Mouse (Mus musculus): ENCODE measurements around the gene Stpg3. TPM values are rescaled to one million over a fixed set of nuclear protein-coding genes. Genes with fewer than 3 reads are reported as not detected.

The Stpg3 gene
- total and polyA plus RNA-seq, 3 experiments = not detected

DNA sequence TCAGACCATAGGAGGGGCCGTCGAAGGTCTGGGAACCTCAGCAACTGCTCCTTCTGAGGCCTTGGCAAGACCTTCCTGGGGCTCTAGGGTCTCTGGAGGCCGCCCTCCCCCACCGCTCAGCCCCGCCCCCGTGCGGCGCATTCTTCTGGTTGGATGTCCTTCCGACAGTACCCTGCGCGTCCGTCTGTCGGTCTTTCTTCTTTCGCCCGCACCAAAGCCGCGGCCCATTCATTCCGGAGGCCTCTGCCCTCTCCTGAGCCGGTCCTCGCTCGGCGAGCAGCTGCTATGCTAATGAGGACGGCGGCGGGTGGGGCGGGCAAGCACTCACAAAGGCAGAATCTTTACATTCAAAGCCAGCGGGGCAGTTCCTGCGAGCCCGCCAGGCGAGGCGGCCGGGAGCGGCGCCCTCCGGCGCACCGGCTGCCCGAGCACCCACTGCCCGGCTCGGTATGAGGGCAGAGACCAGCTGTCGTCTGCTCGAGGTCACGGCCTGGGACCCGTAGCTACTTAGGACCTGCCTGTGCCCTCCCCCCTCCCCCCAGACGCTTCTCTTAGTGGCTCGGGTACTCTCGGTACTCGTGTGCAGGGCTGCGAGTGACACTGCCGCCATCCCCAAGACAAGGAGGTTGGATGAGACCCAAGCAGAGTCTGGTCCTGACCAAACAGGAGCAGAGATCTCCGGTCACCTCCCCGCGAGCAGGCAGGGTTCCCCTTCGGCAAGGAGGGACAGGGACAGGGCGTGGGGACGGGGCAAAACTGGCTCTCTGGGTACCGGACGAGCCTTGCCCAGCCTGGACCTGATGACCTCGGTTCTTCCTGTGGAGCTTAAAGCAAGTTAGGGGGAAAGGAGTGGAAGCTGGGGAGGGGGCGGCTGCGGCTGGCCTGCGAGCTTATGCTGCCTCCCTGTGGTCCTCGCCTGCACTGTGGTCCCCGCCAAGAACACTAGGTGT, 28.5 kb downstream of the Stpg3 start:
- Histone ChIP-seq H3K4me1 (ENCODE audit: control insufficient read depth in 1 of 2, insufficient read depth in 2 of 2) (peaks cover 12 to 35% of the 10 kb centered on the region in 2 experiments), H3K27me3 (replicated peaks) (peaks cover 47% of the 10 kb centered on the region), H3K4me2 (ENCODE audit: insufficient read depth, low read depth, poor library complexity, severe bottlenecking) (peak overlapping the region; percentile 58), H3K79me2 (replicated peaks; ENCODE audit: control insufficient read depth, extremely low read depth, insufficient read depth, poor library complexity, severe bottlenecking) (no peaks in the 10 kb centered on the region), H3K9ac (ENCODE audit: insufficient read depth, low read depth) (peak overlapping the region; percentile 25; the same call in 1 of the 2 replicates), H3K36me3 (replicated peaks in 1 of 2; ENCODE audit: control insufficient read depth in 1 of 2, insufficient read depth in 1 of 2, low read length in 1 of 2) (no peaks in the 10 kb centered on the region), H3K4me3 (replicated peaks in 1 of 3; ENCODE audit: low read depth in 2 of 3, low read length in 2 of 3, poor library complexity in 1 of 3) (peak overlapping the region in 2 of 3 experiments; percentile 44 to 52), H3K27ac (ENCODE audit: insufficient read depth, low read depth) (0 out of 2 replicates have a peak overlapping the region, but pooled peaks have one; percentile 2), H3K9me3 (replicated peaks; ENCODE audit: low read length) (peaks cover 9% of the 10 kb centered on the region)
- dilution Hi-C loops (cut with MboI; ENCODE audit: extremely low pct_ligation_motif_present, extremely low pct_unique_long_range_greater_than_20kb, low sequenced_read_pairs) (no loop called here), in situ Hi-C loops (cut with MboI; ENCODE audit: low pct_ligation_motif_present, low pct_unique_long_range_greater_than_20kb, low sequenced_read_pairs) (no loop called here)
- DNase-seq (ENCODE audit: extremely low read depth) = peak; percentile 27
- peak; percentile 61 for TF ChIP-seq MAZ (IDR thresholded peaks at IDR 0.05; ENCODE audit: low read depth, low read length)
- TF ChIP-seq CHD2 (IDR thresholded peaks at IDR 0.05; ENCODE audit: low read length) = 0 out of 2 replicates have a peak, but pooled peaks have one; percentile 24
- no peak for TF ChIP-seq NRF1 (IDR thresholded peaks at IDR 0.05; ENCODE audit: low read depth, low read length)
- no peak for TF ChIP-seq ZNF384 (IDR thresholded peaks at IDR 0.05; ENCODE audit: low read depth, low read length)
- peak; percentile 57 for TF ChIP-seq SMC3 (IDR thresholded peaks at IDR 0.05; ENCODE audit: low read depth, low read length)
- TF ChIP-seq TCF12 (IDR thresholded peaks at IDR 0.05; ENCODE audit: low read depth, low read length) = peak; percentile 57; the same call in 1 of the 2 replicates
- peak in 1 of 2 experiments; percentile 66; a peak in 2 of 4 replicates for TF ChIP-seq CTCF (conservative IDR thresholded peaks at IDR 0.05 in 1 of 2, IDR thresholded peaks at IDR 0.05 in 1 of 2; ENCODE audit: low read depth in 2 of 2, low read length in 2 of 2)
- 0 out of 2 replicates have a peak, but pooled peaks have one; percentile 16 for TF ChIP-seq IRF4 (IDR thresholded peaks at IDR 0.05; ENCODE audit: low read depth, low read length)
- TF ChIP-seq USF1 (IDR thresholded peaks at IDR 0.05; ENCODE audit: low read depth, low read length) = no peak
- no peak for TF ChIP-seq MYC (IDR thresholded peaks at IDR 0.05; ENCODE audit: low read depth, low read length)
- TF ChIP-seq NELFE (IDR thresholded peaks at IDR 0.05; ENCODE audit: low read depth, low read length) = no peak
- no peak for TF ChIP-seq TBP (conservative IDR thresholded peaks at IDR 0.05; ENCODE audit: low read depth, low read length)
- no peak for TF ChIP-seq E2F4 (IDR thresholded peaks at IDR 0.05; ENCODE audit: insufficient replicate concordance, low read depth, low read length)
- TF ChIP-seq MAX (IDR thresholded peaks at IDR 0.05; ENCODE audit: low read length) = no peak
- no peak for TF ChIP-seq MEF2A (IDR thresholded peaks at IDR 0.05; ENCODE audit: borderline replicate concordance, low read depth, low read length)
- TF ChIP-seq POLR2A (IDR thresholded peaks at IDR 0.05; ENCODE audit: low read depth, low read length) = peak; percentile 54; the same call in 1 of the 2 replicates
- no peak for TF ChIP-seq SIN3A (IDR thresholded peaks at IDR 0.05; ENCODE audit: low read length)
- no peak for TF ChIP-seq ZMIZ1 (IDR thresholded peaks at IDR 0.05; ENCODE audit: low read depth, low read length)
- TF ChIP-seq JUN (IDR thresholded peaks at IDR 0.05; ENCODE audit: insufficient read depth, low read depth, low read length) = no peak
- TF ChIP-seq USF2 (conservative IDR thresholded peaks at IDR 0.05; ENCODE audit: low read depth, low read length) = no peak
- TF ChIP-seq EP300 (IDR thresholded peaks at IDR 0.05; ENCODE audit: low read length) = no peak
- TF ChIP-seq ELF1 (IDR thresholded peaks at IDR 0.05; ENCODE audit: low read depth, low read length) = 0 out of 2 replicates have a peak, but pooled peaks have one; percentile 13
- TF ChIP-seq JUND (conservative IDR thresholded peaks at IDR 0.05; ENCODE audit: low read depth, low read length) = no peak
- TF ChIP-seq PAX5 (IDR thresholded peaks at IDR 0.05; ENCODE audit: low read length) = no peak
- TF ChIP-seq ZC3H11A (IDR thresholded peaks at IDR 0.05; ENCODE audit: low read depth, low read length) = no peak
- TF ChIP-seq MAFK (IDR thresholded peaks at IDR 0.05; ENCODE audit: insufficient replicate concordance, low read length) = no peak
- 0 out of 2 replicates have a peak, but pooled peaks have one; percentile 3 for TF ChIP-seq ETS1 (conservative IDR thresholded peaks at IDR 0.05; ENCODE audit: low read depth, low read length)
- no peak for TF ChIP-seq RCOR1 (conservative IDR thresholded peaks at IDR 0.05; ENCODE audit: low read depth, low read length)
- peak; percentile 51; the same call in 1 of the 2 replicates for TF ChIP-seq MXI1 (IDR thresholded peaks at IDR 0.05; ENCODE audit: low read depth, low read length)
- no peak for TF ChIP-seq HCFC1 (IDR thresholded peaks at IDR 0.05; ENCODE audit: low read depth, low read length)
- no peak for TF ChIP-seq GABPA (IDR thresholded peaks at IDR 0.05; ENCODE audit: insufficient replicate concordance, low read depth, low read length)
- no peak for TF ChIP-seq KAT2A (IDR thresholded peaks at IDR 0.05; ENCODE audit: insufficient replicate concordance, low read length)
- TF ChIP-seq ZKSCAN1 (IDR thresholded peaks at IDR 0.05; ENCODE audit: borderline replicate concordance, low read depth, low read length) = no peak
- TF ChIP-seq CHD1 (IDR thresholded peaks at IDR 0.05; ENCODE audit: low read depth, low read length) = 0 out of 2 replicates have a peak, but pooled peaks have one; percentile 7
- TF ChIP-seq BHLHE40 (IDR thresholded peaks at IDR 0.05; ENCODE audit: low read depth, low read length) = no peak
- peak; percentile 60 for TF ChIP-seq RAD21 (IDR thresholded peaks at IDR 0.05; ENCODE audit: low read depth, low read length)
- no peak for TF ChIP-seq POLR2AphosphoS2 (IDR thresholded peaks at IDR 0.05; ENCODE audit: low read depth, low read length)
